Mouse (Mus musculus) midbrain, embryonic 13.5 days (tissue): ENCODE results near the gene Ank2. TPM values are rescaled to one million over a fixed set of nuclear protein-coding genes. Genes with fewer than 3 reads are reported as not detected.

Experiments used
- ATAC-seq: fragments of 200-750 bp; cut with Nextera tagmentation; 2 replicates; pipeline ENCODE4 v1.8.0; 2017; ENCODE audit warnings: mild to moderate bottlenecking, moderate TSS enrichment, moderate library complexity
- H3K27ac ChIP-seq: fragments of 300-500 bp; sonication (generic); 2 replicates; pipeline ENCODE4 v1.5.1; 2015; ENCODE audit warnings: inconsistent platforms, mild to moderate bottlenecking, moderate library complexity
- H3K27me3 ChIP-seq: fragments of 300-500 bp; sonication (generic); 2 replicates; pipeline ENCODE4 v1.6.1; 2015; ENCODE audit warnings: mild to moderate bottlenecking, inconsistent platforms
- H3K36me3 ChIP-seq: fragments of 300-500 bp; sonication (generic); 2 replicates; pipeline ENCODE4 v1.6.1; 2015; ENCODE audit warnings: mild to moderate bottlenecking, inconsistent platforms
- H3K4me1 ChIP-seq: fragments of 300-500 bp; sonication (generic); replicated peaks from 2 replicates; pipeline ENCODE4 v1.6.1; 2015; ENCODE audit warnings: inconsistent platforms
- H3K4me2 ChIP-seq: fragments of 300-500 bp; sonication (generic); replicated peaks from 2 replicates; pipeline ENCODE4 v1.6.1; 2015; ENCODE audit warnings: moderate library complexity, mild to moderate bottlenecking, inconsistent platforms
- H3K4me3 ChIP-seq: fragments of 300-500 bp; sonication (generic); replicated peaks from 2 replicates; pipeline ENCODE4 v1.5.1; 2015; ENCODE audit warnings: mild to moderate bottlenecking, inconsistent platforms
- H3K9ac ChIP-seq: fragments of 300-500 bp; sonication (generic); replicated peaks from 2 replicates; pipeline ENCODE4 v1.6.1; 2015; ENCODE audit warnings: mild to moderate bottlenecking, inconsistent platforms
- H3K9me3 ChIP-seq: fragments of 300-500 bp; sonication (generic); 2 replicates; pipeline ENCODE4 v1.6.1; 2016; ENCODE audit warnings: mild to moderate bottlenecking, inconsistent platforms
- WGBS: fragments of 180-500 bp; shearing (Covaris S2); methylation state at CpG from one replicate; pipeline ENCODE4 v1.1.7; 2015; 5-methylcytosine and 5-hydroxymethylcytosine counted together
- polyA plus RNA-seq: library from polyadenylated mRNA; unstranded; fragments of >200 nt; fragmentation: Nextera tagmentation; extraction: Ambion mirVana; gene quantifications from 2 replicates; pipeline ENCODE4 v1.2.1, GENCODE M21; 2015

Ank2 gene
- polyA plus RNA-seq, 1 experiment from 2014 or later: 186 TPM

GRCm38 (mm10) chr3:127170246-127170645, 328.9 kb downstream of the Ank2 start:
- Histone ChIP-seq H3K4me1 (no peaks in the 10 kb centered on the region), H3K36me3 (no peaks in the 10 kb centered on the region), H3K27me3 (no peaks in the 10 kb centered on the region), H3K4me3 (no peak overlapping the region), H3K27ac (no peak overlapping the region), H3K9me3 (no peaks in the 10 kb centered on the region), H3K4me2 (no peak overlapping the region), H3K9ac (no peak overlapping the region)
- 91% methylated on average over 12 of the region's 12 CpGs for WGBS
- ATAC-seq: no peak

GRCm38 (mm10) chr3:127169114-127169513, 330.0 kb downstream of the Ank2 start:
- no peak overlapping the region for H3K27ac ChIP-seq
- no peak overlapping the region for H3K9ac ChIP-seq
- no peak for ATAC-seq
- H3K4me2 ChIP-seq: no peak overlapping the region
- 60% methylated on average over 1 of the region's 1 CpGs for WGBS
- no peaks in the 10 kb centered on the region for H3K9me3 ChIP-seq
- no peak overlapping the region for H3K4me3 ChIP-seq
- no peaks in the 10 kb centered on the region for H3K36me3 ChIP-seq
- H3K27me3 ChIP-seq: no peaks in the 10 kb centered on the region; the same call in 1 of the 2 replicates
- H3K4me1 ChIP-seq: peaks cover under 1% of the 10 kb centered on the region; the same call in 1 of the 2 replicates

- Histone ChIP-seq H3K4me3 (no peak overlapping the region), H3K4me2 (no peak overlapping the region), H3K27me3 (peaks cover 9% of the 10 kb centered on the region), H3K36me3 (no peaks in the 10 kb centered on the region), H3K27ac (no peak overlapping the region), H3K9ac (no peak overlapping the region), H3K9me3 (no peaks in the 10 kb centered on the region), H3K4me1 (peaks cover 30% of the 10 kb centered on the region)
- 52% methylated on average over 3 of the region's 3 CpGs for WGBS
- no peak for ATAC-seq
Measured at GRCm38 (mm10) chr3:127163749-127164148, 335.4 kb downstream of the Ank2 start.

- Histone ChIP-seq H3K4me2 (peak overlapping the region; percentile 88), H3K4me1 (peaks cover 30% of the 10 kb centered on the region), H3K4me3 (peak overlapping the region; percentile 53), H3K9me3 (no peaks in the 10 kb centered on the region), H3K9ac (peak overlapping the region; percentile 64), H3K36me3 (no peaks in the 10 kb centered on the region), H3K27ac (peak overlapping the region; percentile 33), H3K27me3 (peaks cover 9% of the 10 kb centered on the region)
- peak; percentile 93 for ATAC-seq
- under 1% methylated on average over 41 of the region's 41 CpGs for WGBS
Measured at GRCm38 (mm10) chr3:127161998-127162712, 337.0 kb downstream of the Ank2 start.

- 4% methylated on average over 23 of the region's 23 CpGs for WGBS
- Histone ChIP-seq H3K9ac (peak overlapping the region; percentile 64), H3K36me3 (no peaks in the 10 kb centered on the region), H3K4me3 (peak overlapping the region; percentile 53), H3K27me3 (peaks cover 9% of the 10 kb centered on the region), H3K4me2 (peak overlapping the region; percentile 88), H3K4me1 (peaks cover 30% of the 10 kb centered on the region), H3K9me3 (no peaks in the 10 kb centered on the region), H3K27ac (peak overlapping the region; percentile 25; the same call in 1 of the 2 replicates)
- no peak for ATAC-seq
Measured at GRCm38 (mm10) chr3:127161085-127161837, 337.9 kb downstream of the Ank2 start.

- ATAC-seq: no peak
- no peaks in the 10 kb centered on the region for H3K27me3 ChIP-seq
- H3K4me2 ChIP-seq: no peak overlapping the region
- H3K4me3 ChIP-seq: no peak overlapping the region
- peaks cover 16% of the 10 kb centered on the region for H3K4me1 ChIP-seq
- H3K36me3 ChIP-seq: no peaks in the 10 kb centered on the region
- H3K9ac ChIP-seq: no peak overlapping the region
- H3K9me3 ChIP-seq: no peaks in the 10 kb centered on the region
- no peak overlapping the region for H3K27ac ChIP-seq
- WGBS: 89% methylated on average over 3 of the region's 3 CpGs
Measured at GRCm38 (mm10) chr3:127157706-127158105, 341.4 kb downstream of the Ank2 start.

- Histone ChIP-seq H3K4me3 (no peak overlapping the region), H3K9ac (no peak overlapping the region), H3K4me2 (no peak overlapping the region), H3K4me1 (peaks cover 3% of the 10 kb centered on the region), H3K27ac (no peak overlapping the region), H3K36me3 (no peaks in the 10 kb centered on the region), H3K27me3 (no peaks in the 10 kb centered on the region), H3K9me3 (no peaks in the 10 kb centered on the region)
- 89% methylated on average over 9 of the region's 9 CpGs for WGBS
- ATAC-seq: no peak
Measured at GRCm38 (mm10) chr3:127156080-127156479, 343.1 kb downstream of the Ank2 start.

- Histone ChIP-seq H3K9me3 (no peaks in the 10 kb centered on the region), H3K4me2 (no peak overlapping the region), H3K27me3 (no peaks in the 10 kb centered on the region), H3K36me3 (no peaks in the 10 kb centered on the region), H3K9ac (no peak overlapping the region), H3K4me1 (no peaks in the 10 kb centered on the region), H3K27ac (no peak overlapping the region), H3K4me3 (no peak overlapping the region)
- no peak for ATAC-seq
- 93% methylated on average over 3 of the region's 3 CpGs for WGBS
Measured at GRCm38 (mm10) chr3:127153861-127154260, 345.3 kb downstream of the Ank2 start.

- H3K4me2 ChIP-seq: no peak overlapping the region
- H3K9me3 ChIP-seq: no peaks in the 10 kb centered on the region
- H3K27me3 ChIP-seq: no peaks in the 10 kb centered on the region
- H3K4me1 ChIP-seq: no peaks in the 10 kb centered on the region
- H3K9ac ChIP-seq: no peak overlapping the region
- no peak overlapping the region for H3K27ac ChIP-seq
- H3K4me3 ChIP-seq: no peak overlapping the region
- WGBS: 85% methylated on average over 3 of the region's 3 CpGs
- H3K36me3 ChIP-seq: no peaks in the 10 kb centered on the region
- no peak for ATAC-seq
Measured at GRCm38 (mm10) chr3:127153443-127153842, 345.7 kb downstream of the Ank2 start.

- Histone ChIP-seq H3K27ac (no peak overlapping the region), H3K36me3 (no peaks in the 10 kb centered on the region), H3K4me3 (no peak overlapping the region), H3K27me3 (no peaks in the 10 kb centered on the region), H3K4me1 (no peaks in the 10 kb centered on the region), H3K9me3 (no peaks in the 10 kb centered on the region), H3K9ac (no peak overlapping the region), H3K4me2 (no peak overlapping the region)
- 73% methylated on average over 3 of the region's 3 CpGs for WGBS
- no peak for ATAC-seq
Measured at GRCm38 (mm10) chr3:127148648-127149047, 350.5 kb downstream of the Ank2 start.

- Histone ChIP-seq H3K36me3 (no peaks in the 10 kb centered on the region), H3K4me1 (0 out of 2 replicates have a peak, but pooled peaks cover 5% of the 10 kb centered on the region), H3K4me3 (no peak overlapping the region), H3K9ac (no peak overlapping the region), H3K4me2 (no peak overlapping the region), H3K27ac (no peak overlapping the region), H3K9me3 (no peaks in the 10 kb centered on the region), H3K27me3 (no peaks in the 10 kb centered on the region)
- WGBS: 90% methylated on average over 9 of the region's 9 CpGs
- no peak for ATAC-seq
Measured at GRCm38 (mm10) chr3:127140590-127140989, 358.6 kb downstream of the Ank2 start.

- Histone ChIP-seq H3K27me3 (no peaks in the 10 kb centered on the region), H3K36me3 (no peaks in the 10 kb centered on the region), H3K4me2 (no peak overlapping the region), H3K9me3 (no peaks in the 10 kb centered on the region), H3K9ac (no peak overlapping the region), H3K4me3 (no peak overlapping the region), H3K27ac (no peak overlapping the region), H3K4me1 (peaks cover 11% of the 10 kb centered on the region)
- WGBS: 81% methylated on average over 2 of the region's 2 CpGs
- ATAC-seq: no peak
Measured at GRCm38 (mm10) chr3:127139638-127140037, 359.5 kb downstream of the Ank2 start.
